Mouse (Mus musculus): ENCODE results near the gene Eif2b1. TPM values are rescaled to one million over a fixed set of nuclear protein-coding genes. Genes with fewer than 3 reads are reported as not detected.
"Not testable (repeated sequence)": the region's sequence is repeated elsewhere in the genome, so short reads cannot be mapped to it uniquely, and the experiment has no call there.

Eif2b1 gene
- polyA plus RNA-seq, 1 experiment, result 43.5 TPM

DNA sequence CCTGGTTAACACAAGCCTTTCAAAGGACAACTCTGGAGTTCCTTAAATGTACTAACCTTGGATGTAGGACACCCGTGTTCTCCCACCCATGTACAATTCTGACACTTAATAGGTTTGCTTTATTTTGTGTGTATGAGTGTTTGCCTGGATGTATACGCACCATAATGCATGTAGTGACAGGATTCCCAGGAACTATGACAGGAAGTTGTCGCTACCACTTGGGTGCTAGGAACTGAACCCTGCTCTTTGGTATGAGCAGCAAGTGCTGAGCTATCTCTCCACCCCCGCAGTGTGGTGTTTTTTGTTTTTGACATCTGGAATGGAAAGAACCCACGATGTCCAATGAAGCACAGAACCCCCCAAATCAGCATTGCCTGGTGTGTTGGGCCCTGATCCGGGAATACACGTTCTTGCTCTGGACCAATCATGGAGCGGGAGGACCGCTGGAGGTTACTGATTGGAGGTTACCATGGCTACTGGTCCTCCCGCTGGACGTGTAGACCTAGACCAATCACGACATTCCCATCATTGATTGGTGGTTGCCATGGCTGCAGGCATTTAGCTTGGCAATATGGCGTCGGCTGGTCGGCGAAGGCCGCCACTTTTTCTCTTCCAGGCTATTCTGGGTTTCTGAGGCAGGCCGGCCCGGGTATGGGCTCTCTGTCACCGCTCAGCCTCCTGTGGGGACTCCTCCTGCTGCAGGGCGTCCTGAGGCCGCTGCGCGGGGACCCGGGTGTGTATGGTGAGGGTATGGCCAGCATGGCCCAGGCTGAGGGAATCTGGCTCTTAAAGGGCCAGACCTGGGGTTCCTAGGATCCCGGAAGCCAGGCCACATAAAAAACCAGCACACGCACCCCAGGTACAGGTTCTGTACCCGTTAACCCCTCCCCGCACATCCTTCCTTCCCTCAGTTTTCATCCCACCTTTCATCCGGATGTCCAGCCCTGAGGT, 19.6 kb upstream of the Eif2b1 start:
- DNase-seq (ENCODE audit: low read depth), result peak; percentile 99
- TF ChIP-seq POLR2A (IDR thresholded peaks at IDR 0.05; ENCODE audit: borderline replicate concordance, extremely low read depth, insufficient read depth, insufficient read length, poor library complexity, severe bottlenecking), result peak; percentile 30; the same call in 1 of the 2 replicates
- no peak for TF ChIP-seq CTCF (IDR thresholded peaks at IDR 0.05; ENCODE audit: borderline replicate concordance, extremely low read depth, insufficient read depth, insufficient read length)

DNA sequence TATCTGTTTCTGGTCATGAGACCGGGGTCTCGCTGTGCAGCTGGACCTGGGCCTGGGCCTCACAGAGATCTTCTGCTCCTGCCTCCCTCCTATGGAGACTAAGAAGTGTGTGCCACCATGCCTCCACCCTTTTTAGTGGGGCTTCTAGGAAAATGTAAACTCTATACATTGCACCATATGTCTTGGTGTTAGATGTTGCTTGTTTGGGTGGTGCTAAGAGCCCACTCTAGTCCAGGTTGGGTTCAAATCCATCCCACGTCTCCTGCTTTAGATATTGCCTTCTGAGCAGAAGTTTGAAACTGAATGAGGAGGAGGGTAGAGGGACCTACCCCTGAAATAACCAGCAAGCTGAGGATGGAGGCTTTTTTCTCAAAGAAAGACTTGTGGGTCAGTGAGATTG, 13.8 kb upstream of the Eif2b1 start:
- TF ChIP-seq CTCF (IDR thresholded peaks at IDR 0.05; ENCODE audit: borderline replicate concordance, extremely low read depth, insufficient read depth, insufficient read length) (no peak), POLR2A (IDR thresholded peaks at IDR 0.05; ENCODE audit: borderline replicate concordance, extremely low read depth, insufficient read depth, insufficient read length, poor library complexity, severe bottlenecking) (no peak)
- DNase-seq (ENCODE audit: low read depth), result no peak

DNA sequence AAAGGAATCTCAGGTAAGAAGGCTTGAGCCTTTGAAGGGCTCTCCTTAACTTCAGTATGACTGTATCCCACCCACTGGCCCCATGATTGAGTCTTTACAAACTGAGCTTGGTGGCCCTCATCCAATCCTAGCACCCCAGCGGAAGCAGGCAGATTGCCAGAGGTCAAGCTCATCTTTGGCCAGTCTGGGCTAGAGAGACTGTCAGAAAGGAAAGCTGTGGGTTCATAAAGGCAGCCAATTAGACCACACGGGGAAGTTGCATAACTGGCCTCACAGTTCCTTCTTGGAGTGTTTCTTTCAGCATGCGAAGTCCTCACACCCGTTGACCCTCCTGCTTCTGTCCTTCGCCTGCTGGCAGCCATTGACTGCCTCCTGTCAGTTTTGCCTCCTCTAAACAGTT, 3.6 kb upstream of the Eif2b1 start:
- TF ChIP-seq POLR2A (IDR thresholded peaks at IDR 0.05; ENCODE audit: borderline replicate concordance, extremely low read depth, insufficient read depth, insufficient read length, poor library complexity, severe bottlenecking) (no peak), CTCF (IDR thresholded peaks at IDR 0.05; ENCODE audit: borderline replicate concordance, extremely low read depth, insufficient read depth, insufficient read length) (no peak)
- no peak for DNase-seq (ENCODE audit: low read depth)

DNA sequence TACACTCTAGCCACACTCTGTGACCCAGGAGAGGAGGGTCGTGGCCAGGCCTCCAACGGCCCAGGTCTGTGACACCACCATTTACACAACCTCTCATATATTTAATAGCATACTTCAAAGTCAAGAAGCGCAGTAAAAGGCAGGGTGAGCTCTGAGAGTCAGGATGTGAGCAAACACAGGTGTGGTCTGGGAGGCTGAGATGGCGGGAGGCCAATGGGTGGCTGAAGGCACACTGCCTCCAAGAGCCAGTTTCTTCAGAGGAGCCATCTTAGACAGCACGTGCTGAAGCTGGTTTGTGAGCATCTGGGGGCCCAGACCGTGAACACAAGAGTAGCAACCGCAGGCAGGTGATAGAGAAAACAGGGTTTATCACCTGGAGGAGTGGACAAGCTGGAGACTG, 3.5 kb downstream of the Eif2b1 start:
- DNase-seq (ENCODE audit: low read depth), result no peak
- TF ChIP-seq POLR2A (IDR thresholded peaks at IDR 0.05; ENCODE audit: borderline replicate concordance, extremely low read depth, insufficient read depth, insufficient read length, poor library complexity, severe bottlenecking), result no peak
- no peak for TF ChIP-seq CTCF (IDR thresholded peaks at IDR 0.05; ENCODE audit: borderline replicate concordance, extremely low read depth, insufficient read depth, insufficient read length)

DNA sequence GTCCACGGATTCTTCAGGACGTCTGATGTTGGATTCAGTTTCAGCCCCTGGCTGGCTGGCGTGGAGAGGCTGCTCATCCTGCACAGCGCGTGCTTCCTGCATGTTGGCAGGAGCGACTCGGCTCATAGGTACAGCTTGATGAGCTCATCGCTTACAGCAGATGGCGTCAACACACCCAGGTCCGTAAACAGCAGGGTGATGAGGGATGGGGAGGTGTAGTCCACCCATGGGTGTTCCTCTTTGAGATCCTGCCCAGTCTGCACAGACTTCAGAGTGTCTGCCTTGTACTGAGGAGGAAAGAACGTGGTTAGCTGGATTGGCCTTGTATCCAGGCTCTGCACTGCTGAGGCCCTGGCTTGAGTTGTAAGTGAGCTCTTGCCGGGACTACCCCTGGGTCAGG, 7.9 kb downstream of the Eif2b1 start:
- TF ChIP-seq CTCF (IDR thresholded peaks at IDR 0.05; ENCODE audit: borderline replicate concordance, extremely low read depth, insufficient read depth, insufficient read length) (no peak), POLR2A (IDR thresholded peaks at IDR 0.05; ENCODE audit: borderline replicate concordance, extremely low read depth, insufficient read depth, insufficient read length, poor library complexity, severe bottlenecking) (no peak)
- no peak for DNase-seq (ENCODE audit: low read depth)

DNA sequence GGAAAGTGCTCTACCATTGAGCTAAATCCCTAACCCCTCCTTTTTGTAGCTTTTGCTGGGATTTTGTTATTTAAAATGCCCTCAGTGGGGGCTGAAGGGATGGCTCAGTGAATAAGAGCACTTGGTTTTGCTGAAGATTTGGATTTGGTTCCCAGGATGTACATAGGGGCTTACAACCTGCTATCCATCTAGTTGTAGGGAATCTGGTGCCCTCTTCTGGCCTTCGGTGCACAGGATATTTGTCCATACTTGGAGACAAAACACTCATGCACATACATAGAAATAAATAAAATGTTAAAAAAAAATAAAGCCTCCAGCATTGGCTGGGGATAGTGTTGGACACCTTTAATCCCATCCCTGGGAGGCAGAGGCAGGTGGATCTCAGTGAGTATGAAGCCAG, 23.8 kb downstream of the Eif2b1 start:
- TF ChIP-seq CTCF (IDR thresholded peaks at IDR 0.05; ENCODE audit: borderline replicate concordance, extremely low read depth, insufficient read depth, insufficient read length), result peak; percentile 37; the same call in 1 of the 2 replicates
- TF ChIP-seq POLR2A (IDR thresholded peaks at IDR 0.05; ENCODE audit: borderline replicate concordance, extremely low read depth, insufficient read depth, insufficient read length, poor library complexity, severe bottlenecking), result no peak
- peak; percentile 58 for DNase-seq (ENCODE audit: low read depth)

DNA sequence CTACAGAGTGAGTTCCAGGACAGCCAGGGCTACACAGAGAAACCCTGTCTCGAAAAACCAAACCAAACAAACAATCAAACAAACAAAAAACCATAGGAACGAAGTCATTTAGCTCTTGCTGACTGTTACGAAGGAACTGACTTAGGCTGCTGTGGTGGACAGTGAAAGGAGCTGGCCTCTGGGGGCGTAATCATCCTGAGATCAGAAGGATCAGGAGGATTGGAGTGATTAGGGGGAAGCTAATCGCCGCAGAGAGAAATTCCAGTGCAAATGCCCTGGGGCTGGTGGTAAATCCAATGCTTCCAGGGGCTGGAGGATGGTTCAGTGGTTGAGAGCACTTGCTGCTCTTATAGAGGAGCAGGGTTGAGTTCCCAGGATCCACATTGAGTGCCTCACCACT, 25.3 kb downstream of the Eif2b1 start:
- DNase-seq (ENCODE audit: low read depth), result no peak
- no peak for TF ChIP-seq POLR2A (IDR thresholded peaks at IDR 0.05; ENCODE audit: borderline replicate concordance, extremely low read depth, insufficient read depth, insufficient read length, poor library complexity, severe bottlenecking)
- TF ChIP-seq CTCF (IDR thresholded peaks at IDR 0.05; ENCODE audit: borderline replicate concordance, extremely low read depth, insufficient read depth, insufficient read length), result no peak

DNA sequence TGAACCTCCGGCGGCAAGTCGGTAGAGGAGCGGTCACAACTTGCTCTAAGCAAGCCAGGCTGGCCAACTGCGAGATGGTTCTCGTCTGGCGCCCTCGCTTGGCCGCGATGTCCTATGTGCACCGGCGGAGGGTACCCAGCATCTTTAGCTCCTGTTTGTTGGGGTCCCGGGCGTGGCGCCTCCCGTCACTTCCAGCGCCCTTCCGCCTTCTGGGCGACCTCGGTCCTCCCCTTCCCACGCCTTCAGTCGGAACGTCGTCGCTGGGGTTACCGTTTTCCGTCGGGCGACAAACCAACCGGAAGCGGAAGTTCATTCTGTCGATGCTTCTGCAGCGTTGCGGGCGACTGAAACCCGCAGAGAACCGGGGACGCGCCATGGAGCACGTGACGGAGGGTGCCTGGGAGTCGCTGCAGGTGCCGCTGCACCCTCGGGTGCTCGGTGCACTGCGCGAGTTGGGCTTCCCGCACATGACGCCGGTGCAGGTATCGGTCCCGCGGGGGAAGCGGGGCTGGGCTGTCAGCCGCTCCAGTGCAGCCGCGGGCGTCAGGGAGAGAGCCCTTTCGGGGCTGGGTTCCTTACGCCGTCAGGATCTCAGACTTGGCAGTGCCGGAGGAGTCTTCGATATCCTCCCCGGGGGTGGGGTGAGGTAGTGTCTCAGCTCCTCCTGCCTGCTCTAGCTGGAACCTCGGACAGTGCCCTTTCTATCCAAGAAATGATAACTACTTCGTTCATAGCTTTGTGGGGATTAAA, 26.2 kb downstream of the Eif2b1 start, which contains the start of gene Ddx55:
Gene Ddx55, plus strand, starts transcription at position 307 of the 750 bp plus-strand sequence.
- TF ChIP-seq POLR2A (IDR thresholded peaks at IDR 0.05; ENCODE audit: borderline replicate concordance, extremely low read depth, insufficient read depth, insufficient read length, poor library complexity, severe bottlenecking), result peak; percentile 42; the same call in 1 of the 2 replicates
- peak; percentile 30; the same call in 1 of the 2 replicates for TF ChIP-seq CTCF (IDR thresholded peaks at IDR 0.05; ENCODE audit: borderline replicate concordance, extremely low read depth, insufficient read depth, insufficient read length)
- peak; percentile 97 for DNase-seq (ENCODE audit: low read depth)

DNA sequence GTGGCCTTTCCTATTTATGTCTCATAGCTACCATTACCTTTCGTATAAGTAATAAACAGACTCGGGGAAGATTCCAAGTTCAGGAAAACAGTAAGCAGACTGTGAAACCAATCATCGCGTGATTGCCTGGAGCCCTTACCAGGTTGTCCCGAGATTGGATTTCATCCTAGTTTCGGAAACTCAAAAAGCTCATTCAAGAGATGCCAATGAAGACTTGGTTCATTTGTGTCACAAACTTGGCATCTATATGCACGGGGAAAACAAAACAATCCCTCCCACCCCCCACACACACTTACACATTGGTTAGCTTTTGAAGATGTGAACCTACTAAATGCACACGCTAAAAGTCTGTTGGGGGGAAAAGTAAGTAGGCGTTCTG, 26.8 kb downstream of the Eif2b1 start:
- peak; percentile 54 for DNase-seq (ENCODE audit: low read depth)
- TF ChIP-seq POLR2A (IDR thresholded peaks at IDR 0.05; ENCODE audit: borderline replicate concordance, extremely low read depth, insufficient read depth, insufficient read length, poor library complexity, severe bottlenecking) (no peak), CTCF (IDR thresholded peaks at IDR 0.05; ENCODE audit: borderline replicate concordance, extremely low read depth, insufficient read depth, insufficient read length) (no peak)

DNA sequence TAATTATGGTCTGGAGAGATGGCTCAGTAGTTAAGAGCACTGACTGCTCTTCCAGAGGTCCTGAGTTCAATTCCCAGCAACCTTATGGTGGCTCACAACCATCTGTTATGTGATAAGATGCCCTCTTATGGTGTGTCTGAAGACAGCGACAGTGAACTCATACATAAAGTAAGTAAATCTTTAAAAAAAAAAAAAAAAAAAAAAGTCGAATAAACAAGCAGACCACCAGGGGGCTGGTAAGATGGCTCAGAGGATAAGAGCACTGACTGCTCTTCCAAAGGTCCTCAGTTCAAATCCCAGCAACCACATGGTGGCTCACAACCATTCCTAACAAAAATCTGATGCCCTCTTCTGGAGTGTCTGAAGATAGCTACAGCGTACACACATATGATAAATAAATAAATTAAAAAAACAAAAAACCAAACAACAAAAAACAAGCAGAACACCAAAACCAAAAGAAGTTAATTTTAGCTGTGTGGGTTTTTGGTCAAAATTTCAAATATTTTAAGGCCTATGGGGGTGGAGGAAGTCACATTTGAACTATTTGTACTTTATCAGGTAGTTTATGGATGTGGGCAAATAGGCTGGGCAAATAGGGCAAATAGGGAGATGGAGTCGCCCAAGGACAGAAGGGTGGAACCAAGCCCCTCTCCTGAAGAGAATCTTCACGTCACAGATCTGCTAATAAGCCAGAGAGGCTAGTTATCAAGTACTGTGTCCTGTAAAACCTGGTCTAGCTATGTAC, 27.4 kb downstream of the Eif2b1 start:
- not testable (repeated sequence) for DNase-seq (ENCODE audit: low read depth)

DNA sequence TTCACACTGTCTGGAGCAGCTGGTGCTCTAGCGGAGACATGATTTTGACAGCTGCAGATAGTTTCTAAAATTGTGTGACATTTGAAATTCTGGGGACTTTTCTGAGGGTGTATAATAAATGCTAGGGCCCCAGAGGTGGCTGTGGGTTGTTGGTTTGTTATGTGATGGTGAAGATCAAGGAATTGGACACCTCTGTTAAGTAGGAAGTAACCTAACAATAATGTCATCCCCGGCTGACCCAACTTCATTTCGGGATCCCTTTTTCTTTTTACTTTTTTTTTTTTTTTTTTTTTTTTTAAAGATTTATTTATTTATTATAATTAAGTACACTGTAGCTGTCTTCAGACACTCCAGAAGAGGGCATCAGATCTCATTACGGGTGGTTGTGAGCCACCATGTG, 28.2 kb downstream of the Eif2b1 start:
- DNase-seq (ENCODE audit: low read depth), result not testable (repeated sequence)

Data from brain, embryonic 14.5 days (tissue).